Mouse (Mus musculus) embryonic facial prominence, embryonic 12.5 days (tissue): ENCODE measurements around the gene Bri3. TPM values are rescaled to one million over a fixed set of nuclear protein-coding genes. Genes with fewer than 3 reads are reported as not detected.

ENCODE experiments used
- ATAC-seq: fragments of 200-750 bp; cut with Nextera tagmentation; 2 replicates; pipeline ENCODE4 v1.8.0; 2017; ENCODE audit not compliant: insufficient number of reproducible peaks, insufficient read depth, low FRiP score, low TSS enrichment
- H3K27ac ChIP-seq: fragments of 300-500 bp; sonication (generic); 2 replicates; pipeline ENCODE4 v1.5.1; 2016; ENCODE audit warnings: mild to moderate bottlenecking
- H3K27me3 ChIP-seq: fragments of 300-500 bp; sonication (generic); 2 replicates; pipeline ENCODE4 v1.6.1; 2016; ENCODE audit warnings: mild to moderate bottlenecking, moderate library complexity
- H3K36me3 ChIP-seq: fragments of 300-500 bp; sonication (generic); 2 replicates; pipeline ENCODE4 v1.6.1; 2016; ENCODE audit warnings: mild to moderate bottlenecking
- H3K4me1 ChIP-seq: fragments of 300-500 bp; sonication (generic); 2 replicates; pipeline ENCODE4 v1.6.1; 2016
- H3K4me2 ChIP-seq: fragments of 300-500 bp; sonication (generic); replicated peaks from 2 replicates; pipeline ENCODE4 v1.6.1; 2016; ENCODE audit warnings: mild to moderate bottlenecking, moderate library complexity
- H3K4me3 ChIP-seq: fragments of 300-500 bp; sonication (generic); 2 replicates; pipeline ENCODE4 v1.5.1; 2016; ENCODE audit warnings: mild to moderate bottlenecking
- H3K9ac ChIP-seq: fragments of 300-500 bp; sonication (generic); 2 replicates; pipeline ENCODE4 v1.6.1; 2016; ENCODE audit warnings: mild to moderate bottlenecking, moderate library complexity
- H3K9me3 ChIP-seq: fragments of 300-500 bp; sonication (generic); 2 replicates; pipeline ENCODE4 v1.6.1; 2016; ENCODE audit warnings: mild to moderate bottlenecking, moderate library complexity
- whole genome bisulfite sequencing: fragments of 180-500 bp; shearing (Covaris S2); methylation state at CpG from one replicate; pipeline ENCODE4 v1.1.7; 2016; 5-methylcytosine and 5-hydroxymethylcytosine counted together
- polyA plus RNA-seq: library from polyadenylated mRNA; unstranded; fragments of >200 nt; fragmentation: Nextera tagmentation; extraction: Ambion mirVana; gene quantifications from 2 replicates; pipeline ENCODE4 v1.2.1, GENCODE M21; 2016

Gene Bri3
- polyA plus RNA-seq, 1 experiment from 2014 or later: 143 TPM

- no peak overlapping the region for H3K9ac ChIP-seq
- no peak overlapping the region for H3K4me2 ChIP-seq
- no peaks in the 10 kb centered on the region for H3K27me3 ChIP-seq
- 0 out of 2 replicates have a peak, but pooled peaks cover 10% of the 10 kb centered on the region for H3K36me3 ChIP-seq
- no peaks in the 10 kb centered on the region for H3K4me1 ChIP-seq
- H3K27ac ChIP-seq: no peak overlapping the region
- H3K4me3 ChIP-seq: no peak overlapping the region
- H3K9me3 ChIP-seq: no peaks in the 10 kb centered on the region
- no peak for ATAC-seq
- WGBS: 79% methylated on average over 11 of the region's 11 CpGs
Measured at GRCm38 (mm10) chr5:144282470-144283260, 38.4 kb downstream of the Bri3 start.

DNA sequence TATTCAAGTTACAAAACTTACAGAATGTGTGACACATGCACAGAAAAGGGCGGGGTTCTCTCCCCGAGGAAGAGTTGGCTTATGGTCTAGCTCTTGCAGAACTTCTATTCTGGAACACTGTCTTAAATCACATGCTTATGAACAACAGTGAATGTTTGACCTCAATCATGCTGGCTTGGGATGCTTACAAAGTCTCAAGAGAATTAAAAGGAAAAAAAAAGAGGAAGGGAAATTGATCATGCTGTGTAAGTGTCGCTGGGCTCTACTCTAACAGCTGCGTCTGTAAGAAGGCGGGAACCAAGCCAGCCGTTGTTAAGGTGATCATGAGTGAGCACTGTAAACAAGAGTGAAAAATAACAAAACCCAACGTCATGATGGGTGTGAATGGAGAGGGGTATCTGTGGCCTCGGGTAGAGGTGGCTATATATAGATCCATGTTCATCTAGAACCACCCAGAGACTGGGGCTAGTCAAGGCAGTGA, 39.4 kb downstream of the Bri3 start:
- H3K27me3 ChIP-seq: no peaks in the 10 kb centered on the region
- ATAC-seq: no peak
- no peak overlapping the region for H3K4me2 ChIP-seq
- no peaks in the 10 kb centered on the region for H3K9me3 ChIP-seq
- whole genome bisulfite sequencing: 78% methylated on average over 8 of the region's 8 CpGs
- 0 out of 2 replicates have a peak, but pooled peaks cover 10% of the 10 kb centered on the region for H3K36me3 ChIP-seq
- no peak overlapping the region for H3K4me3 ChIP-seq
- H3K9ac ChIP-seq: no peak overlapping the region
- H3K27ac ChIP-seq: no peak overlapping the region
- H3K4me1 ChIP-seq: no peaks in the 10 kb centered on the region

DNA sequence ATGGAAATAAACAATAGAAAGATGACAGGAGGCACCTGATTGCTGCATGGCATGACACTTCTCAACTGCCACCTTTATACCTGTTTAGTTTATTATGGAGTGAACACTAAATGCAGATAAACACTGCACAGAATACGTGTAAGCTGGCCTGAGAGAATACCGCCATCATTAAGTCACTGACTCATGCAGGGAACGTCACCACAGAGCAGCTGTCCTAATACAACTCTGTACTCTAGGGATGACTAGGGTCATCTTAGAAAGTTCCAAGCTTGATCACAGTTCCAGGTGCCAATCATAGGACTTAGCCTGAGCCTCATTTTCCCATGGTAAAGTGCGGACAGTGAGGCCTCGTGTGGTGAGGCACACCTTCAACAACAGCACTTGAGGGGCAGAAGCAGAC, 40.4 kb downstream of the Bri3 start:
- Histone ChIP-seq H3K27me3 (no peaks in the 10 kb centered on the region), H3K36me3 (0 out of 2 replicates have a peak, but pooled peaks cover 5% of the 10 kb centered on the region), H3K27ac (no peak overlapping the region), H3K9me3 (no peaks in the 10 kb centered on the region), H3K9ac (no peak overlapping the region), H3K4me1 (no peaks in the 10 kb centered on the region), H3K4me2 (no peak overlapping the region), H3K4me3 (no peak overlapping the region)
- 82% methylated on average over 5 of the region's 5 CpGs for WGBS
- no peak for ATAC-seq

DNA sequence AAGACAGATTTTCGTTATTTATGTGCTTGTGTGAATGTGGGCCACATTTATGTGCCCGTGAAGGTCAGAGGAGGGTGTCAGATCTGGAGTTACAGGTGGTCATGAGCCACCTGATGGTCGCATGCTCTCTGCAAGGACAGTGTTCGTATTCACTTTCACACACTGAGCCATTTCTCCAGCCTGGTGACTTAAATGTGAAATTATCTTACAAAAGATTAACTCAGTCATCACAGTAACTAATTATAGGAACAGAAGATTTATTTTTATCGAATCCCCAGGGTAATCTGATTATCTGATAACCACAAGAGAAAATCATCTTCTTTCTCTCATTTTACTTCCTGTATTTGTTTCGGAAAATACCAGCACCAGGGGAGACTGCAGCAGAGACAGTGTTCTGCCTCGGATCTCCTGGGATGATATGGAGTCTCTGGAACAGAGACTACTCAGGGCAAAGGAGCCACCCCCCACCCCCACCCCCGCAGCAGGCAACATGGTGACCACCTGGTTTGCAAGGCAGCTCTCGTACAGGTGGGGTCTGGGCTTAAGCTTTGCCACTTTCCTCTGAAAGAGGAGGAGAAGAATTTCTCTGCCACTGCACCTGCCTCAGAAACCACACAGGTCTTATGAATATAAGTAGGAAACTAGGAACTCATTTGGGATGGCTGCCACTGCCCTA, 42.5 kb downstream of the Bri3 start:
- Histone ChIP-seq H3K4me1 (no peaks in the 10 kb centered on the region), H3K4me3 (no peak overlapping the region), H3K9ac (no peak overlapping the region), H3K27ac (no peak overlapping the region), H3K9me3 (no peaks in the 10 kb centered on the region), H3K36me3 (no peaks in the 10 kb centered on the region), H3K4me2 (no peak overlapping the region), H3K27me3 (no peaks in the 10 kb centered on the region)
- ATAC-seq: no peak
- 78% methylated on average over 9 of the region's 9 CpGs for WGBS

- 87% methylated on average over 3 of the region's 3 CpGs for WGBS
- H3K9ac ChIP-seq: no peak overlapping the region
- no peak for ATAC-seq
- H3K4me1 ChIP-seq: no peaks in the 10 kb centered on the region
- no peak overlapping the region for H3K27ac ChIP-seq
- H3K4me2 ChIP-seq: no peak overlapping the region
- H3K9me3 ChIP-seq: no peaks in the 10 kb centered on the region
- no peaks in the 10 kb centered on the region for H3K27me3 ChIP-seq
- H3K36me3 ChIP-seq: no peaks in the 10 kb centered on the region
- no peak overlapping the region for H3K4me3 ChIP-seq
Measured at GRCm38 (mm10) chr5:144287267-144287820, 43.1 kb downstream of the Bri3 start.

- Histone ChIP-seq H3K9me3 (no peaks in the 10 kb centered on the region), H3K9ac (no peak overlapping the region), H3K27ac (no peak overlapping the region), H3K4me1 (no peaks in the 10 kb centered on the region), H3K4me2 (no peak overlapping the region), H3K4me3 (no peak overlapping the region), H3K36me3 (no peaks in the 10 kb centered on the region), H3K27me3 (no peaks in the 10 kb centered on the region)
- ATAC-seq: no peak
- 82% methylated on average over 9 of the region's 9 CpGs for WGBS
Measured at GRCm38 (mm10) chr5:144288391-144288790, 44.2 kb downstream of the Bri3 start.

DNA sequence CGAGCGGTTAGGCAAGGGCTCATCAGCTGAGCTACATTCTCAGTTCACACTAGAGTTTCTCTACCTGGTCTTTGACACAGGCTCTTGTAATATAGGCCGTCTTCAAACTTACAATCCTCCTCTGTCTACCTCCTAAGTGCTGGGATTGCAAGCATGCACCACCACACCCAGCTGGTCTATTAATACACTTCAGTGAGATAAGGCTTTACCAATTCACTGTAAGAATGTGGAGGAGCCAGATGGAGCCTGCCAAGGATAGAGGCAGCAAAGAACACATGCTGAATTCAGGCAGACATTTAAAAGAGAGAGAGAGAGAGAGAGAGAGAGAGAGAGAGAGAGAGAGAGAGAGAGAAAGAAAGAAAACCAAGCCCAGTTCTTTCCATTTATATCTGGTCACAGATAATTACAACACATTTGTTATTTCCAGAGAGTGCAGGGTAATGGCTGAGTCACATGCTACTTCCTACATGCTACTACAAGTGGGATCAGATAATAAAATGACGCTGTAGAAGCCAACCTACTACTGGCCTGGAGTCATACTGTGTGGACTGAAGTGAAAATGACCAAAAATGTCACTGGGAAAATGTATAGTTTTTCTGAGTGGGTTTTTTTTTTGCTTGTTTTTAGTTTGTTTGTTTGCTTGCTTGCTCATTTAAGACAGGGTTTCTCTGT, 45.7 kb downstream of the Bri3 start:
- Histone ChIP-seq H3K9ac (no peak overlapping the region), H3K4me2 (no peak overlapping the region), H3K9me3 (no peaks in the 10 kb centered on the region), H3K27ac (no peak overlapping the region), H3K27me3 (no peaks in the 10 kb centered on the region), H3K4me3 (no peak overlapping the region), H3K36me3 (no peaks in the 10 kb centered on the region), H3K4me1 (no peaks in the 10 kb centered on the region)
- WGBS: 86% methylated on average over 4 of the region's 4 CpGs
- no peak for ATAC-seq

DNA sequence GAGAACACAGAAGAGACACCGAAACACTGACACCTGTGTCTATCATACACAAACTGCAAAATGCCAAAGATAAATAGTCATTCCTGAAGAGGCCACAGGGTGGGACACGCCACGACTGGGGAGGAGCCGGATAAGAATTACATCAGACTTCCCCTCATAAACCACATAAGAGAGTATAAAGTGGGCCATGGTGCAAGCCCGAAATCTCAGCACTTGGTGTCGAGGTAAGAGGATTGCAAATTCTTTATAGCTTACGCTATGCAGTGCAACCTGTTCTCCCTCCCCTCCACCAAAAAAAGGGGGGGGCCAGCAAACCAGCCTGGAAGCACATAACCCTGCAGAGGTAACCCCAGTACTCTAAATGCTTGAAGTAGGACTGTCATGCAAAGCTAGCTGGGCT, 50.7 kb downstream of the Bri3 start:
- Histone ChIP-seq H3K36me3 (no peaks in the 10 kb centered on the region), H3K9ac (no peak overlapping the region), H3K27ac (no peak overlapping the region), H3K4me2 (no peak overlapping the region), H3K27me3 (no peaks in the 10 kb centered on the region), H3K9me3 (no peaks in the 10 kb centered on the region), H3K4me1 (no peaks in the 10 kb centered on the region), H3K4me3 (no peak overlapping the region)
- no peak for ATAC-seq
- WGBS: 71% methylated on average over 7 of the region's 7 CpGs

DNA sequence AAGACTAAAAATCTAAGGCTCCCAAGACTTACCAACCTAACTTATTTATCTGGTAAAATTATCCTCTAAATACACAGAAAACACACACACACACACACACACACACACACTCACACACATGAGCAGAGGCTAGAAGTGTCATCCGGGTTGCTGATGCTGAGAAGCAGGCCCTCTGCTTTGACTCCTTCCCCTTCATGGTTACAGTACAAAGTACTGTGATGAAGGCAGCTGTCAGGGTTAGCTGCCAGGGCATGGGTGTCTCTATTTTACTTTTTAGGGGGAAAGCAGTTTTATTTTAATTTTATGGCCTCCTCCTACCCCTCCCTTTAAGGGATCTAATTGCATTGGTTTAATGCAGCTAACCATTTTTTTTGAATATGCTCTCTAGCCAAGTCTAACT, 51.1 kb downstream of the Bri3 start:
- H3K9me3 ChIP-seq: no peaks in the 10 kb centered on the region
- no peak overlapping the region for H3K4me3 ChIP-seq
- H3K4me2 ChIP-seq: no peak overlapping the region
- no peak overlapping the region for H3K27ac ChIP-seq
- WGBS: 83% methylated on average over 1 of the region's 1 CpGs
- H3K27me3 ChIP-seq: no peaks in the 10 kb centered on the region
- no peak for ATAC-seq
- no peak overlapping the region for H3K9ac ChIP-seq
- H3K36me3 ChIP-seq: no peaks in the 10 kb centered on the region
- no peaks in the 10 kb centered on the region for H3K4me1 ChIP-seq

DNA sequence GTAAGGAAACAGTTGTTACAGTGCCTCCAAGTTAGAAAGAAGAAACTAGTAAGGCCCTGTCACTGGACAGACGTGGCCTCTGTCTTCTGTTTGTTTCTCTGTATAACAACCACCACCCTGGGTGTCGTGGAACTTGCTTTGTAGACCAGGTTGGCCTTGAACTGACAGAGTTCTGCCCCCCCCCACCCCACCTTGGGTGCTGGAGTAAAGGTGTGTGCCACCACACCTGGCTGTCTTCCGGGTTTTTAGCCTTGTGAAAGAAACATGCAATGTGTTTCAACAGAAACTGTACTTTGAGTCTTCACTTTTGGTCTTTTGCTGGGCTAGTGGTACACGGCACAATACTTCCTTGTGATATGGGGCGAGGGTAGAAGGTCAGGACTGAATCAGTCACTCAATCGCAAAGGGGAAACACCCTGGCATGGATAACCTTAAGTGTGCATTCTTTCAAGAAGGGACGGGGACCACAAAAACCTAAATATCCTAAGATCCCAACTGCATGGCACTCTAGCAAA, 51.9 kb downstream of the Bri3 start:
- ATAC-seq: no peak
- Histone ChIP-seq H3K27me3 (no peaks in the 10 kb centered on the region), H3K9ac (no peak overlapping the region), H3K4me3 (no peak overlapping the region), H3K27ac (no peak overlapping the region), H3K4me1 (no peaks in the 10 kb centered on the region), H3K36me3 (no peaks in the 10 kb centered on the region), H3K9me3 (no peaks in the 10 kb centered on the region), H3K4me2 (no peak overlapping the region)
- WGBS: 81% methylated on average over 7 of the region's 7 CpGs

DNA sequence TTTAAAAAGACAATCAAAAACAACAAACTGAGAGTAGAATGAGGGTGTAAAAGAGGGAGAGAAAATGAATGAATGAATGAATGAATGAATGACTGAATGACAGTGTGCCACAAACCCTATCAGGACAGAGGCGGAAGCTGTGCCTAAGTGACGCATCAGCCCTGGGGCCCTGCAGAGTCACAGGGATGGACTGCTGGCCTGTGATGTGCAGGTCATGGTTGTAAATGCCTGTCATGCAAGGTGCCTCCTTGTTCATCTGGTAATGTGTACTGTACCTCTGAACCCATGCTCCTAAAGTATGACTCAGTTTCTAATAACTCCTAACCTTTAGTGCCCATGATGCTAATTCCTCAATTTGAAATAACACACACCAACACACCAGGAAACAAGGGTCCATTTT, 58.8 kb downstream of the Bri3 start:
- ATAC-seq: no peak
- H3K4me1 ChIP-seq: no peaks in the 10 kb centered on the region
- H3K9me3 ChIP-seq: no peaks in the 10 kb centered on the region
- H3K36me3 ChIP-seq: no peaks in the 10 kb centered on the region
- 80% methylated on average over 2 of the region's 2 CpGs for WGBS
- no peak overlapping the region for H3K4me3 ChIP-seq
- H3K9ac ChIP-seq: no peak overlapping the region
- no peaks in the 10 kb centered on the region for H3K27me3 ChIP-seq
- no peak overlapping the region for H3K4me2 ChIP-seq
- H3K27ac ChIP-seq: no peak overlapping the region
